Mouse (Mus musculus) ovary, postnatal 36 days (tissue): ENCODE data around the gene Gm42715.
A peak's percentile ranks its signal among the peaks of the same experiment; 100 is the strongest.
"Not testable (repeated sequence)": the region's sequence is repeated elsewhere in the genome, so short reads cannot be mapped to it uniquely, and the experiment has no call there.

Source experiments
- DNase-seq: peaks from one replicate; pipeline ENCODE4 v3.0.0; 2022; ENCODE audit warnings: low spot score, mixed read lengths

The Gm42715 gene

GRCm38 (mm10) chr7:127497382-127497781 is 22.0 kb upstream of the Gm42715 start:
- DNase-seq = no peak

- DNase-seq = no peak
Measured at GRCm38 (mm10) chr7:127498407-127498806, 21.0 kb upstream of the Gm42715 start.

- no peak for DNase-seq
Measured at GRCm38 (mm10) chr7:127508291-127508690, 11.1 kb upstream of the Gm42715 start.

- DNase-seq = not testable (repeated sequence)
Measured at GRCm38 (mm10) chr7:127509830-127510229, 9.6 kb upstream of the Gm42715 start.

- DNase-seq = peak; percentile 9
Measured at GRCm38 (mm10) chr7:127511241-127511640, 8.1 kb upstream of the Gm42715 start.

GRCm38 (mm10) chr7:127511808-127512230 is 7.6 kb upstream of the Gm42715 start, which contains the start of gene Srcap:
Gene Srcap (plus strand): TSS chr7:127511983.
- peak; percentile 94 for DNase-seq

- DNase-seq = peak; percentile 92
Measured at GRCm38 (mm10) chr7:127512231-127513015, 7.0 kb upstream of the Gm42715 start.

- peak; percentile 25 for DNase-seq
Measured at GRCm38 (mm10) chr7:127513016-127513390, 6.4 kb upstream of the Gm42715 start.

GRCm38 (mm10) chr7:127513781-127514180 is 5.6 kb upstream of the Gm42715 start:
- DNase-seq = no peak

- DNase-seq = no peak
Measured at GRCm38 (mm10) chr7:127515846-127516245, 3.5 kb upstream of the Gm42715 start.

- no peak for DNase-seq
Measured at GRCm38 (mm10) chr7:127516344-127516743, 3.0 kb upstream of the Gm42715 start.

- DNase-seq = no peak
Measured at GRCm38 (mm10) chr7:127541671-127542070, 22.3 kb downstream of the Gm42715 start.

GRCm38 (mm10) chr7:127549116-127549835 is 29.9 kb downstream of the Gm42715 start:
- no peak for DNase-seq

- no peak for DNase-seq
Measured at GRCm38 (mm10) chr7:127551558-127551957, 32.2 kb downstream of the Gm42715 start.

- DNase-seq = no peak
Measured at GRCm38 (mm10) chr7:127560580-127560979, 41.2 kb downstream of the Gm42715 start.

GRCm38 (mm10) chr7:127561340-127561858 is 42.0 kb downstream of the Gm42715 start, which contains the start of gene Tmem265:
Gene Tmem265 (plus strand): TSS chr7:127561390.
- no peak for DNase-seq

GRCm38 (mm10) chr7:127564381-127565150 is 45.2 kb downstream of the Gm42715 start:
- DNase-seq = no peak

GRCm38 (mm10) chr7:127572895-127573471 is 53.6 kb downstream of the Gm42715 start, which contains the start of gene Phkg2:
Gene Phkg2 (plus strand): TSS chr7:127573340.
- DNase-seq = peak; percentile 81

- no peak for DNase-seq
Measured at GRCm38 (mm10) chr7:127573503-127574008, 54.2 kb downstream of the Gm42715 start.

GRCm38 (mm10) chr7:127574115-127574514 is 54.7 kb downstream of the Gm42715 start:
- DNase-seq = no peak

- no peak for DNase-seq
Measured at GRCm38 (mm10) chr7:127583260-127583659, 63.9 kb downstream of the Gm42715 start.
